Mouse (Mus musculus): ENCODE results near the gene Rundc1.
"Not testable (repeated sequence)": the region's sequence is repeated elsewhere in the genome, so short reads cannot be mapped to it uniquely, and the experiment has no call there.

Gene Rundc1

DNA sequence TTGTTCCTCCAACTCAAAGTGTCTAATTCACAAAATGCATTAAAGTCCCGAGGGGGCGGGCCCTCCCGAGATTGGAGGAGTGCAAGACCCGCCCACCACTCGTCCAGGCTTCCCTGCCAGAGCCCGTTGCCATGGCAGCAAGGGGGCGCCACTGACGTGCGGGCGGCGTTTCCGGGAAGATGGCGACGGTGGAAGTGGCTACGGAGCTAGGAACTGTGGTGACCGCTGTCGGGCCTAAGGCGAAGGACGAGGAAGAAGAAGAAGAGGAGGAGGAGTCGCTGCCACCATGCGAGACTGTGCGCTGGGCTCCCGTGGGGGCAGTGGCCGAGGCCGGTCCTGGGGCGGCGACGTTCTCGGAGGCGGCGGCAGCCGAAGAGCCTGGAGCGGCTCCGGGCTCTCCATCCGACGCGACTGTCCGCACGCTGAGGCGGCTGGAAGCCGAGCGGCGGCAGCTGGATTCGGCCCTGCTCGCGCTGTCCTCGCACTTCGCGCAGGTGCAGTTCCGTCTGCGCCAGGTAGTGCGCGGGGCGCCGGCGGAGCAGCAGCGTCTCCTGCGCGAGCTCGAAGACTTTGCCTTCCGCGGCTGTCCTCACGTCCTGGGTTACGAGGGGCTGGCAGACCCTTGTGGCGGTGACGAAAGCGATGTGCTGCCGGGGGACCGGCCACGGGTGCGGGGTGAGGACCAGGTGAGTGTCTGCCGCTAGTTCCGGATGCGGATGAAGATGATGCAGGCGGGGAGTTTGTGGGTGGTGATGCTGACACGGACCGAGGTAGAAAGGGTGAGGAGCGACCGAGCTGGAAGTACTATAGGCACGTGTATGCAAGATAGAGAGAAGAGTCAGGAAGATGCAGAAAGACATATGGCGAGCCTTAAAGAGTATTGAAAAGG lies at the start of gene Rundc1, which contains the start of gene Ptges3l:
Gene Rundc1 (plus strand): TSS at position 161 of the 889 bp plus-strand sequence.
Gene Ptges3l (minus strand): TSS at position 409 of the 889 bp plus-strand sequence.
- in situ Hi-C loops (cut with MboI, MseI): no loop called here

DNA sequence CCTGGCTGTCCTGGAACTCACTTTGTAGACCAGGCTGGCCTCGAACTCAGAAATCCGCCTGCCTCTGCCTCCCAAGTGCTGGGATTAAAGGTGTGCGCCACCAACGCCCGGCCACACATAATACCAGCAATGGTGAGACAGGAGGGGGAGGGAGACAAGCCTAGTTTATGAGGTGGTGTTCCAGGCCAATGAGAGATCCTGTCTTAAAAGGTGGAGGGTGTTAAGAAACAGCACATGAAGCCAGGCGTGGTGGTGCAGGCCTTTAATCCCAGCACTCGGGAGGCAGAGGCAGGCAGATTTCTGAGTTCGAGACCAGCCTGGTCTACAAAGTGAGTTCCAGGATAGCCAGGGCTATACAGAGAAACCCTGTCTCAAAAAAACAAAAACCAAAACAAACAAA lies 46.7 kb upstream of the Rundc1 start:
- in situ Hi-C loops (cut with MboI, MseI): not testable (repeated sequence)

- in situ Hi-C loops (cut with MboI, MseI): no loop called here
Measured at GRCm38 (mm10) chr11:101378926-101379325, 46.0 kb upstream of the Rundc1 start.

DNA sequence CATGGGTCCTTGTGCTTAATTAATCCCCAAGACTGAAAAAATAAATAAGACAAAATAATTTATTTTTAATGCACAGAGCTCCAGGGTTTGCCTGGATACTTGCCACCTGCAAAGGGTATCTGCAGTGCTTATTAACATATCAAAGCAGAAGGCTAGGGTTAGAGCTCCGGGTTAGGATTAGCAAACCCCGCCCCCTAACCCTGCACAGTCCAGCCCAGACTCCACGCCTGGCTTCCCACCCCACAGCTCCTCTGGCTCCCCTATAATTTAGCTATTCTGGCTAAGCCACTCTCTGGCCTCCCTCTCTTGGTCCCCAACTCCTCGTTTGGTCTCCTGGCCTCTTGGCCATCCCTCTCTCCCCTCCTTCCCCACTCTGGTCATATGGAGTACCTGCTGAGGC lies 43.1 kb upstream of the Rundc1 start:
- in situ Hi-C loops (cut with MboI, MseI): loop anchor here (10.0 kb wide), 1 partner anchor 1127 kb away; no protein-coding TSS in a partner anchor

GRCm38 (mm10) chr11:101395110-101395509 lies 29.8 kb upstream of the Rundc1 start:
- in situ Hi-C loops (cut with MboI, MseI): loop anchor here (5.0 kb wide), 1 partner anchor 63 kb away; the partner anchor contains the start of gene Aoc3

DNA sequence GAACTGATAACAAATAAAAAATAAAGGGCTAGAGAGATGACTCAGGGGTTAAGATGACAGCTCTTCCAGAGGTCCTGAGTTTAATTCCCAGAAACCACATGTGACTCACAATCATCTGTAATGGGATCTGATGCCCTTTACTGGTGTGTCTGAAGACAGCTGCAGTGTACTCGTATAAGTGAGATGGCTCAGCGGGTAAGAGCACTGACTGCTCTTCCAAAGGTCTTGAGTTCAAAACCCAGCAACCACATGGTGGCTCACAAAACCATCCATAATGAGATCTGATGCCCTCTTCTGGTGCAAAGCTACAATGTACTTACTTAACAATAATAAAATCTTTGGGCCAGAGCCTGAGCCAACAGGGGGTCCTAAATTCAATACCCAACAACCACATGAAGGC lies 9.6 kb upstream of the Rundc1 start:
- in situ Hi-C loops (cut with MboI, MseI): no loop called here

GRCm38 (mm10) chr11:101416433-101417100 lies 8.3 kb upstream of the Rundc1 start:
- in situ Hi-C loops (cut with MboI, MseI): no loop called here

DNA sequence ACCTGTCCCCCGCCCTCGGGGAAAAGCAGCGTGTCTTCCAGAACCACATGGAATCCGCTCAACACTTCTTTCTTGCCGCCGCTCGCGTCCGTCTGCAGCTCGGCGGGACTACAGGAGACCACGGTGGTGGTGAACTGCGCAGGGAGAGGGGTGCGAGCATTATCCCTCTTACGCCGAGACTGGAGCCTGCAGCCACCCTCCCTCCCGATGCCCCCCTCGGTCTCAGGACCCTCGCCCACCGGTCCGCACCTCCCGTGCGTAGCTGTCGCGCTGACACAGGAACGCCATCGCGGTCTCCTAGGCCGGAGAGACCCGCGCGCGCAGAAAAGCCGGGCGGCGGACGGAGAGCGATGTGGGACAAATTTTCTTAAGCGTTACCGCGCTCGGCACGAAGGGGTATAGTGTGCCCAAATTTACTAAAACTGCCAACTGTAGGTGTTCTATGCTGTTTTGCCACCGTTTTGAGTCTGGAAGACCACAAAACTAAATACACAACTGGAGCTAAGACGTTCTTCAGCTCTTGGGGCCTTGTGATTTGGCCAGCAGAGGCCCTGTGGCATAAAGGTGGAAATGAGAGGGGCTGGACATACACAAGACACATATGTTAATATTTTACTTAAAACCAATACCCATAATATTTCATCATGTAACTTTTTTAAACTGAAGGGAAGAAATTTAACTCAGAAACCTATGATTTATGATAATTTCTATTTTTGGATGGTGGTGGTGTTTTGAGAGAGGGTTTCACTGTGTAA lies 7.6 kb upstream of the Rundc1 start, which contains the start of gene Aarsd1:
Gene Aarsd1 (minus strand): TSS at position 515 of the 755 bp plus-strand sequence.
- in situ Hi-C loops (cut with MboI, MseI): no loop called here

DNA sequence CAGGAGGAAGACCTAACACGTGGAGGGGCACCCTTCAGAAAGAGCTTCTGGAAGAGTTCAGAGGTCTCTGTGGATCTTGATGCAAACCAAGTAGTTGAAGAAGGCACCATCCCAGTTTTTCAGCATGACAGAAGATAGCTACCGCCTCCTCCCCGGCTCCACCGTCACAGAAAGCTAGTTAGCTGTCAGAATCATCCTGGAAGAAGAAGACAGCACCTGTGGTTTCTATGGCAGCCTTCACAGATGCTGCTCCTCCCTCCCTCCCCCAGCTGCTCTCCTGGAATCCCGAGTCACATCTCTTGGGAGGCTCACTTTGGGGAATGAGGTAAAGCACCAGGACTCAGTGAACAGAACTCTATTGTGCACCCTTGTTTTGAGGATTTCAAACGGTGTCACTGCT lies 5.9 kb upstream of the Rundc1 start:
- in situ Hi-C loops (cut with MboI, MseI): no loop called here

DNA sequence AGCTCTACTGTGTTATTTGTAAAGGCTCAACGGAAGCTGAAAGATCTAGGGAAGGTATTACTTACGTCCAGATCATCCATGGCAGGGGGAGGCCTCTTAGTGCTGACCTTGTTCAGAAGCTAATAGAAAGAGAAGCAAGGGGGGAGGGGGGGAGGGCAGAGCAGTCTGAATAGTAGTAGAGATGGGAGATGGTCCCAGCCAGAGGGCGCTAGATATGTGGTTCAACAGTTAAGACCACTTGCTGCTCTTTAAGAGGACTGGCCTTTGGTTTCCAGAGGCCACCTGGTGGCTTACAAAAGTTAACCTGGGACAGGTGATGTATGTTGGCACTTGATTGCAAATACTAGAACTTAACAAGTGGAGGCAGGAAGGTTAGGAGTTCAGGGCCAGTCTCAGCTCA lies 5.3 kb upstream of the Rundc1 start:
- in situ Hi-C loops (cut with MboI, MseI): no loop called here

DNA sequence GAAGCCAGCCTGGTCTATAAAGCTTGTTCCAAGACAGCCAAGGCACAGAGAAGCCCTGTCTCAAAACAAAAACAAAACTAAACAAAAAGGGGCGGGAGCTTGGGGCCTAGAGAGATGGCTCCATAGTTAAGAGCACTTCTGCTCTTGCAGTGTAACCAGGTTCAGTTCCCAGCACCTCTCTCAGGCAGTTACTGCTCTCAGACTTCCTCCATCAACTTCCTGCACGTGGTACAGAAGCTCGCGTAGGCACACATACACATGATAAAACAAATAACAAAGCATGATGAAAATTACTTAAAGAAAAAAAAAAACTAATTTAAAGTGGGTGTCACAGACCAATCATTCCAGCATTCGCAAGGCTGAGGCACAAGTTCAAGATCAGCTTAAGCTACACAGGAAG lies 4.7 kb upstream of the Rundc1 start:
- in situ Hi-C loops (cut with MboI, MseI): no loop called here

DNA sequence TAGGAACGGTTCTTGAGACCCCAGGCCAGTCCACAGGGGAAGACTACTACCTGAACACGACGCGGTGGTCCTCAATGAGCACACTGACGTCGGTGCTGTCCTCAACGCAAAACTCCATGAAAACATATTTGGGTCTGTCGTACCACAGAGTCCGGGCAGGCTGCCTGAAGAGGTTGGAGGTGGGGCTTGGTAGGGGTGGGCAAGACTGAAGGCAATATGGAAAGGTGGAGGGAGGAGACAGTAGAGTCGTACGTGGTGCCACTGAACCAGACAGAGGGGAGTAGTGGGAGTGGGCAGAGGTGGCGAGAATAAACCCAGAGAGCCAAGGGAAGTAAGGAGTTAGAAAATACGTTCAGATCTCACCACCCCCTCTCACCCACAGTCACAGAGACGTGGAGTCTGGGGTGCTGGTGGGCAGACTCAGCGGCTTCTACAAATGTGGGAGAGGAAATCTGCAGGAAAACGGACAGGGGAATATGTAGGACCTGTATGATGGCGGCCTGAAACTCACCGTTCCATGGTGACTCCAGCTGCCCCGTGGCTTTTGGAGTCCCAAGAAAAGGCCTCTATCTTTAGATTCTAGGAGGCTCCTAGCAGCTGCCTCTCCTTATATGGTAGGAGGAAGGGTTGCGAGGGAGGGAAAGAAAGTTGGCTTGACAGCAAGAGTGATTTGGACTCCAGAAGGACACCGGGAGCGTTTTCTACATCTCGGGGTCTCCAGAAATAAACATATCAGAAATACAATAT lies 607 bp upstream of the Rundc1 start, which contains the start of gene Gm27029:
Gene Gm27029 (minus strand): TSS at position 692 of the 747 bp plus-strand sequence.
- in situ Hi-C loops (cut with MboI, MseI): no loop called here

DNA sequence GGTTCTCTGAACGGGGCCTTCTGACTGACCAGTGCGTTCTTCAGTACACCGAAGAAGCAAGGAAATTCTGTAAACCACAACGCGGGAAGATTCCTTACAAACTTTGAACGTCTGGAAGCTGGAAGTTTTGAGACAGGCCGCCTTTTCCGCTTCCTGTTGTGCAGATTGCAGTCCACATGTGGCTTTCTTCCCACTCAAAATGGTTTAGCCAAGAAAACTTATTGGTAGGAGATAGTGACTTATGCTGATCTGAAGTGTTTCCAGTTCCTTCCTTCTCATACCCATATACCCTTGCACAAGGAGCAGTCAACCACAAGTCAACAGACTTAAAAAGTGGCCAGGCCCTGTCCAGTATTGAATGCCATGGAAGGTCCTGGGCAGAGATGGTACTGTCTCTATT lies 1.3 kb downstream of the Rundc1 start:
- in situ Hi-C loops (cut with MboI, MseI): no loop called here

- in situ Hi-C loops (cut with MboI, MseI): no loop called here
Measured at GRCm38 (mm10) chr11:101431327-101431726, 6.4 kb downstream of the Rundc1 start.

GRCm38 (mm10) chr11:101433396-101433795 lies 8.5 kb downstream of the Rundc1 start:
- in situ Hi-C loops (cut with MboI, MseI): no loop called here

GRCm38 (mm10) chr11:101435831-101436230 lies 10.9 kb downstream of the Rundc1 start:
- in situ Hi-C loops (cut with MboI, MseI): no loop called here

- in situ Hi-C loops (cut with MboI, MseI): no loop called here
Measured at GRCm38 (mm10) chr11:101436916-101437315, 12.0 kb downstream of the Rundc1 start.

DNA sequence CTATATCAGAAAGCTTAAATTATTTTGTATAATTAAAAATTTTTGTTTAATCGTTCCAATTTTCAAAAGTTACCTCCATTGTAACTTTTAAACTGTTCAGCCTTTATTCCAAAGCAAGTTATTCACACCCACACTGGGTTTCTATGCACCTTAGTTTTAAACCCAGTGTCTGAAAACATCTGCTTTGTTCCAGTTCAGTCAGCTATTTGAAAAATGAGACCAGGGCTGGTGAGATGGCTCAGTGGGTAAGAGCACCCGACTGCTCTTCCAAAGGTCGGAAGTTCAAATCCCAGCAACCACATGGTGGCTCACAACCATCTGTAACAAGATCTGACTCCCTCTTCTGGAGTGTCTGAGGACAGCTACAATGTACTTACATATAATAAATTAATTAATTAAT lies 13.1 kb downstream of the Rundc1 start:
- in situ Hi-C loops (cut with MboI, MseI): not testable (repeated sequence)

DNA sequence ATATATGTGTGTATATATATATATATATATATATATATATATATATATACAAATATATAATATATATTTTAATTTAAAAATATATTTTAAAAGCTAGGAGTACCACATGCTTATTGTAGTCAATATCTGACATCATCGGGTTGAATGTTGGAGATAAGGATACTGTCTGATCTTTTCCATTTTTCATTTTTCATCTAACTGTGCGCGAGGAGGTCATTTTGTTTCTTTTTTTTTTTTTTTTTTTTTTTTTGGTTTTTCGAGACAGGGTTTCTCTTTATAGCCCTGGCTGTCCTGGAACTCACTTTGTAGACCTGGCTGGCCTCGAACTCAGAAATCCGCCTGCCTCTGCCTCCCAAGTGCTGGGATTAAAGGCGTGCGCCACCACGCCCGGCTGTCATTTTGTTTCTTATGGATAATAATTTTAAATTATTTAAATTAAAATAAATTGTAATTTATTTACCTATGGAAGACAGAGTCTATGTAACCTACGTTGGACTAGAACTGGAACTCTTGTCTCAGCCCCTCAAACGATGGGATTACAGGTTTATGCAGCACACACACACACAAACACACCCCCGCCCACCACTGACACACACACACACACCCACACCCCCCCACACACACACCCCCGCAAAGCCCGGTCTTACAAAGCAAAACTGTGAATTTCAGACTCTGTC lies 16.7 kb downstream of the Rundc1 start:
- in situ Hi-C loops (cut with MboI, MseI): not testable (repeated sequence)

DNA sequence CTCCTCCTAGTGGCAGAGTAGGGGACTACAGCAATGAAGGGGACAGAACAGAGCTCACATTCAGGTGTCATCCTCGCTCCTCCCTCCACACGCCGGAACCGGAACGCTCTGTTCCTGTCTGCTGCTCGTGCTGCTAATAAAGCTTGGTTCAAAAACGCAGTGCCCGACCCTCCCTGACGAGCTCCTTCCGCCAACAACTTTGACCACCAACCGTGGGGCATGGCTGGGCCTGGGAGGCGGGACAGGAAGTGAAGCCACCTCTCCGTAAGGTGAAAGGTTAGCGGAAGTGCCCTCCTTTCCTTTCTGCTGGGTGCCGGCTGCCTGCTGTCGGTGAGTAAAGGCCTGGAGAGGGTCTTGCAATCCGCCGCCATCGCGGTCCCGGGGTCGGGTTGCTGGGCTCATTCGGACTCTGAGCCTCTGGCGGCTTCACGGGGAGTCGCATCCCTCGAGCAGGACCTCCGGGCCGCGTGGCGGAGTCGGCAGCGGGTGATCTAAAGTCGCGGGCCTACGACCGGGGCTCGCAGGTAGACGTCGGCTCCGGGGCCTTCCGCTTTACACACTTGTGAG lies 17.3 kb downstream of the Rundc1 start, which contains the start of gene Rpl27:
Gene Rpl27 (plus strand): TSS at position 172 of the 567 bp plus-strand sequence.
- in situ Hi-C loops (cut with MboI, MseI): no loop called here

Measured in T-helper 1 cell (primary cell).